In the genomic region with DNA sequence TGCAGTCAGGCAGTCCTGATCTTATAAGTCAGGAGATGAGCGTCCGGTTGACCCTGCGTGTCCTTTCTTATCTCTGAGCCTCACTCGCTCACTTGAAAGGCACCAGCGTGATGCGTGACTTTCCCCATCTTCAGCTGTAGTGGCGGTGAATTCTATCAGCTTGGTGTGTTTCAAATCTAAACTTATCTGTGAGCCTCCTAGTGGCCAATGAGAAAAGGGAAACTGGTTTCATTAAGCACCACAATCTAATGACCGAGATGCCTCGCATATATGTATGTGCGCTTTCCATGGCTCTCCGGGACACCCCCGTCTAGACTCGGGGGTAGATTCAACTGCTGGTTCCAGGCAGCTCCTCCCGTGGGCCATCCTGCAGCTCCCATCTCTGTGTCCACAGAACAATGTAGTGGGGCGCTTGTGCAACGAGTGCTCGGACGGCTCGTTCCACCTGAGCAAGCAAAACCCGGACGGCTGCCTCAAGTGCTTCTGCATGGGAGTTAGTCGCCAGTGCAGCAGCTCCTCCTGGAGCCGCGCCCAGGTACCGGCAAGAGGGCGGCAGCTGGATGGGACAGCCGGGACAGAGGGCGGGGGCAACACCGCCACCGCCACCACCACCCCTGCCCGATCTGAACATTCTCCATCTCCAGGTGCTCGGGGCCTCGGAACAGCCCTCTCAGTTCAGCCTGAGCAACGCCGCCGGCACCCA, we compare ENCODE assay signal across 21 mouse cellular contexts. TPM values are rescaled to one million over a fixed set of nuclear protein-coding genes. Genes with fewer than 3 reads are reported as not detected.
A peak's percentile ranks its signal among the peaks of the same experiment; 100 is the strongest.
DNase-seq lines count a peak whose midpoint lies in the region; ATAC-seq and TF ChIP-seq lines count a peak whose summit lies in the region.
"Had no signal": no experiment of that assay in that cellular context is flagged by ENCODE, and none has a peak within 500 bp of the region (broad histone marks: within the 10 kb centered on the region; RNA-seq: fewer than 3 reads in every experiment).

No protein-coding gene starts in this region.

- H3K27ac ChIP-seq in hindbrain, postnatal 0 days: no peak overlapping the region
- H3K27ac ChIP-seq in hindbrain, embryonic 12.5 days: no peak overlapping the region
- H3K27ac ChIP-seq in lung, embryonic 14.5 days (ENCODE audit: low read depth): no peak overlapping the region
- H3K27ac ChIP-seq in CH12.LX (ENCODE audit: insufficient read depth, low read depth): no peak overlapping the region
- H3K27ac ChIP-seq in forebrain, embryonic 11.5 days (ENCODE audit: low read depth, low read length): no peak overlapping the region
- H3K27ac ChIP-seq: embryonic facial prominence, embryonic 15.5 days; forebrain, embryonic 13.5 days; liver, embryonic 12.5 days; neural tube, embryonic 12.5 days; stomach, embryonic 15.5 days had no signal

- no peak for DNase-seq in hindbrain, postnatal 0 days (ENCODE audit: low spot score)
- DNase-seq in lung, embryonic 14.5 days: peak; percentile 69
- DNase-seq in lung, postnatal 36 days: no peak
- DNase-seq in CH12.LX (ENCODE audit: extremely low read depth) (no peak), R1 (ENCODE audit: low read depth, low spot score) (peak; percentile 74)
- DNase-seq in right cerebral cortex, postnatal 25 days: no peak
- DNase-seq in forebrain, embryonic 11.5 days (ENCODE audit: low spot score): no peak
- DNase-seq: cerebellum, adult 11 months; gastrocnemius, postnatal 10 days; kidney, adult 11 months; layer of hippocampus, adult 9-11 months had no signal

- no peaks in the 10 kb centered on the region for H3K36me3 ChIP-seq in hindbrain, postnatal 0 days (ENCODE audit: insufficient read depth, low read length)
- peaks cover 48% of the 10 kb centered on the region for H3K36me3 ChIP-seq in hindbrain, embryonic 12.5 days
- H3K36me3 ChIP-seq in lung, embryonic 14.5 days (ENCODE audit: insufficient read depth): peaks cover 92% of the 10 kb centered on the region
- peaks cover 0 to 92% of the 10 kb centered on the region in 2 experiments for H3K36me3 ChIP-seq in CH12.LX (replicated peaks in 1 of 2; ENCODE audit: control insufficient read depth in 1 of 2, insufficient read depth in 1 of 2, low read length in 1 of 2)
- H3K36me3 ChIP-seq in forebrain, embryonic 11.5 days (ENCODE audit: control insufficient read depth, insufficient read depth, low read length): no peaks in the 10 kb centered on the region; the same call in 1 of the 2 replicates

- TF ChIP-seq EP300 in CH12.LX (IDR thresholded peaks at IDR 0.05; ENCODE audit: low read length): no peak

- H3K9ac ChIP-seq in hindbrain, postnatal 0 days (replicated peaks; ENCODE audit: low read length): no peak overlapping the region
- H3K9ac ChIP-seq in hindbrain, embryonic 12.5 days: no peak overlapping the region
- H3K9ac ChIP-seq in lung, embryonic 14.5 days: no peak overlapping the region
- no peak overlapping the region for H3K9ac ChIP-seq in CH12.LX (ENCODE audit: insufficient read depth, low read depth)
- H3K9ac ChIP-seq in forebrain, embryonic 11.5 days (ENCODE audit: low read length): no peak overlapping the region
- H3K9ac ChIP-seq: embryonic facial prominence, embryonic 15.5 days; forebrain, embryonic 13.5 days; heart, embryonic 12.5 days; liver, embryonic 12.5 days; neural tube, embryonic 12.5 days; stomach, embryonic 15.5 days had no signal

- H3K79me2 ChIP-seq in CH12.LX (replicated peaks; ENCODE audit: control insufficient read depth, extremely low read depth, insufficient read depth, poor library complexity, severe bottlenecking): no peaks in the 10 kb centered on the region

- TF ChIP-seq RAD21 in CH12.LX (IDR thresholded peaks at IDR 0.05; ENCODE audit: low read depth, low read length): peak; percentile 39

- H3K4me2 ChIP-seq in hindbrain, postnatal 0 days (ENCODE audit: low read depth, low read length): no peak overlapping the region
- no peak overlapping the region for H3K4me2 ChIP-seq in hindbrain, embryonic 12.5 days (replicated peaks)
- H3K4me2 ChIP-seq in lung, embryonic 14.5 days: no peak overlapping the region
- H3K4me2 ChIP-seq in CH12.LX (ENCODE audit: insufficient read depth, low read depth, poor library complexity, severe bottlenecking): peak overlapping the region; percentile 50
- H3K4me2 ChIP-seq in forebrain, embryonic 11.5 days (ENCODE audit: low read depth, low read length, severe bottlenecking): no peak overlapping the region
- H3K4me2 ChIP-seq: embryonic facial prominence, embryonic 15.5 days; forebrain, embryonic 13.5 days; heart, embryonic 12.5 days; liver, embryonic 12.5 days; neural tube, embryonic 12.5 days; stomach, embryonic 15.5 days had no signal

- H3K9me3 ChIP-seq in hindbrain, postnatal 0 days (ENCODE audit: low read length): no peaks in the 10 kb centered on the region
- H3K9me3 ChIP-seq in hindbrain, embryonic 12.5 days (replicated peaks): no peaks in the 10 kb centered on the region
- H3K9me3 ChIP-seq in lung, embryonic 14.5 days (ENCODE audit: low read depth, low read length): no peaks in the 10 kb centered on the region
- no peaks in the 10 kb centered on the region for H3K9me3 ChIP-seq in CH12.LX (replicated peaks; ENCODE audit: low read length)
- no peaks in the 10 kb centered on the region for H3K9me3 ChIP-seq in forebrain, embryonic 11.5 days (ENCODE audit: control insufficient read depth, low read length)
- H3K9me3 ChIP-seq: embryonic facial prominence, embryonic 15.5 days; forebrain, embryonic 13.5 days; heart, embryonic 12.5 days; liver, embryonic 12.5 days; neural tube, embryonic 12.5 days; stomach, embryonic 15.5 days had no signal

- no peak for ATAC-seq in hindbrain, postnatal 0 days
- no peak for ATAC-seq in hindbrain, embryonic 12.5 days (ENCODE audit: low FRiP score)
- no peak for ATAC-seq in lung, embryonic 14.5 days (ENCODE audit: insufficient read depth)
- ATAC-seq in forebrain, embryonic 11.5 days (replicated peaks; ENCODE audit: low FRiP score): no peak
- ATAC-seq: forebrain, embryonic 13.5 days; liver, embryonic 12.5 days; midbrain, embryonic 16.5 days had no signal

- H3K4me1 ChIP-seq in hindbrain, postnatal 0 days (ENCODE audit: insufficient read depth, low read length): no peaks in the 10 kb centered on the region
- H3K4me1 ChIP-seq in hindbrain, embryonic 12.5 days: no peaks in the 10 kb centered on the region
- no peaks in the 10 kb centered on the region for H3K4me1 ChIP-seq in lung, embryonic 14.5 days (ENCODE audit: insufficient read depth)
- H3K4me1 ChIP-seq in CH12.LX (ENCODE audit: control insufficient read depth in 1 of 2, insufficient read depth in 2 of 2): no peaks in the 10 kb centered on the region
- no peaks in the 10 kb centered on the region for H3K4me1 ChIP-seq in forebrain, embryonic 11.5 days (replicated peaks; ENCODE audit: control insufficient read depth, insufficient read depth, low read length)
- H3K4me1 ChIP-seq: embryonic facial prominence, embryonic 15.5 days; forebrain, embryonic 13.5 days; heart, embryonic 12.5 days; liver, embryonic 12.5 days; neural tube, embryonic 12.5 days; stomach, embryonic 15.5 days had no signal

- TF ChIP-seq CTCF in hindbrain, postnatal 0 days (IDR thresholded peaks at IDR 0.05; ENCODE audit: low read depth): peak; percentile 33
- peak; percentile 64 for TF ChIP-seq CTCF in lung, embryonic 14.5 days (IDR thresholded peaks at IDR 0.05; ENCODE audit: low read depth)
- peak; percentile 21 to 64 for TF ChIP-seq CTCF in CH12.LX (conservative IDR thresholded peaks at IDR 0.05 in 1 of 2, IDR thresholded peaks at IDR 0.05 in 1 of 2; ENCODE audit: low read depth in 2 of 2, low read length in 2 of 2)

- H3K27me3 ChIP-seq in hindbrain, postnatal 0 days (ENCODE audit: insufficient read depth, low read length): no peaks in the 10 kb centered on the region
- H3K27me3 ChIP-seq in hindbrain, embryonic 12.5 days: no peaks in the 10 kb centered on the region
- no peaks in the 10 kb centered on the region for H3K27me3 ChIP-seq in lung, embryonic 14.5 days (ENCODE audit: insufficient read depth, low read length)
- no peaks in the 10 kb centered on the region for H3K27me3 ChIP-seq in CH12.LX (replicated peaks)
- no peaks in the 10 kb centered on the region for H3K27me3 ChIP-seq in forebrain, embryonic 11.5 days (ENCODE audit: control insufficient read depth, insufficient read depth, low read length)
- H3K27me3 ChIP-seq: embryonic facial prominence, embryonic 15.5 days; forebrain, embryonic 13.5 days; heart, embryonic 12.5 days; liver, embryonic 12.5 days; neural tube, embryonic 12.5 days; stomach, embryonic 15.5 days had no signal

- dilution Hi-C loops in CH12.LX (cut with MboI; ENCODE audit: extremely low pct_ligation_motif_present, extremely low pct_unique_long_range_greater_than_20kb, low sequenced_read_pairs): no loop called here

- in situ Hi-C loops in CH12.LX (cut with MboI; ENCODE audit: low pct_ligation_motif_present, low pct_unique_long_range_greater_than_20kb, low sequenced_read_pairs): no loop called here

- 89% methylated on average over 36 of the region's 36 CpGs for WGBS in hindbrain, postnatal 0 days
- 87% methylated on average over 36 of the region's 36 CpGs for WGBS in hindbrain, embryonic 12.5 days
- WGBS in lung, embryonic 14.5 days: 78% methylated on average over 36 of the region's 36 CpGs
- 88% methylated on average over 36 of the region's 36 CpGs for WGBS in forebrain, embryonic 11.5 days

- TF ChIP-seq POLR2A in CH12.LX (IDR thresholded peaks at IDR 0.05; ENCODE audit: low read depth, low read length): no peak

- no peak overlapping the region for H3K4me3 ChIP-seq in hindbrain, postnatal 0 days (ENCODE audit: low read length)
- no peak overlapping the region for H3K4me3 ChIP-seq in hindbrain, embryonic 12.5 days
- no peak overlapping the region for H3K4me3 ChIP-seq in lung, embryonic 14.5 days (ENCODE audit: low read depth, low read length)
- H3K4me3 ChIP-seq in CH12.LX (replicated peaks in 1 of 3; ENCODE audit: low read depth in 2 of 3, low read length in 2 of 3, poor library complexity in 1 of 3): peak overlapping the region in 1 of 3 experiments; percentile 25
- no peak overlapping the region for H3K4me3 ChIP-seq in forebrain, embryonic 11.5 days (ENCODE audit: low read depth, low read length)
- H3K4me3 ChIP-seq: embryonic facial prominence, embryonic 15.5 days; forebrain, embryonic 13.5 days; heart, embryonic 12.5 days; liver, embryonic 12.5 days; neural tube, embryonic 12.5 days; stomach, embryonic 15.5 days had no signal

RNA-seq across cellular contexts. Expression of a gene that starts 49.6 kb away (rescaled TPM):
- 37.8 and 39.2 TPM in 2 replicates for total RNA-seq in hindbrain, postnatal 0 days (2014; rRNA removed)
- polyA plus RNA-seq in hindbrain, postnatal 0 days (2015; fragmentation: Nextera tagmentation; extraction: Ambion mirVana): 3.5 and 3.7 TPM in 2 replicates
- 14.7 and 15.0 TPM in 2 replicates for polyA plus RNA-seq in hindbrain, embryonic 12.5 days (2016; fragmentation: Nextera tagmentation; extraction: Ambion mirVana)
- polyA plus RNA-seq in lung, embryonic 14.5 days (2014; fragmentation: Nextera tagmentation; extraction: Ambion mirVana): 51.2 and 58.1 TPM in 2 replicates
- 3.1 and 5.5 TPM in 2 replicates for total RNA-seq in CH12.LX (2012; rRNA removed)
- total RNA-seq in CH12.LX (2014; rRNA removed): 0.82 and 1.3 TPM in 2 replicates
- 10.7 and 14.0 TPM in 2 replicates for polyA plus RNA-seq in CH12.LX (2012; ENCODE audit: insufficient read length, low read depth)
- 21.0 and 21.3 TPM in 2 replicates for polyA plus RNA-seq in forebrain, embryonic 11.5 days (2014; fragmentation: Nextera tagmentation; extraction: Ambion mirVana)

RNA-seq across cellular contexts. Expression of a gene that starts 56.2 kb away (rescaled TPM):
- not detected in 2 replicates for total RNA-seq in hindbrain, postnatal 0 days (2014; rRNA removed)
- polyA plus RNA-seq in hindbrain, postnatal 0 days (2015; fragmentation: Nextera tagmentation; extraction: Ambion mirVana): 0.40 TPM in 1 of 2 replicates, not detected in the other
- polyA plus RNA-seq in hindbrain, embryonic 12.5 days (2016; fragmentation: Nextera tagmentation; extraction: Ambion mirVana): 1.5 TPM in 1 of 2 replicates, not detected in the other
- not detected in 2 replicates for polyA plus RNA-seq in lung, embryonic 14.5 days (2014; fragmentation: Nextera tagmentation; extraction: Ambion mirVana)
- total RNA-seq in CH12.LX (2012; rRNA removed) (not detected in 2 replicates), CH12.LX (2014; rRNA removed) (not detected in 2 replicates)
- not detected in 2 replicates for polyA plus RNA-seq in CH12.LX (2012; ENCODE audit: insufficient read length, low read depth)
- polyA plus RNA-seq in forebrain, embryonic 11.5 days (2014; fragmentation: Nextera tagmentation; extraction: Ambion mirVana): not detected in 2 replicates
- total RNA-seq: gastrocnemius, postnatal 10 days; left cerebral cortex, postnatal 25 days had no signal
- polyA plus RNA-seq: forebrain, embryonic 13.5 days; heart, embryonic 12.5 days; liver, embryonic 12.5 days; midbrain, embryonic 16.5 days; neural tube, embryonic 12.5 days; small intestine, adult 2 months; stomach, embryonic 15.5 days had no signal

Comparison
In these comparisons a context has a peak if more than half of its experiments do, and no peak if none do; other contexts are left out.
1. DNase-seq: peak in lung, embryonic 14.5 days (single experiment) and R1 (single experiment); none in hindbrain, postnatal 0 days (single experiment), lung, postnatal 36 days (single experiment), CH12.LX (single experiment), right cerebral cortex, postnatal 25 days (single experiment) and forebrain, embryonic 11.5 days (single experiment).
2. Peak in every context shown above with its lines, with median percentiles within 50 percentile points of each other: CTCF ChIP-seq.